Mouse (Mus musculus): ENCODE results near the gene Bcar3.

- TF ChIP-seq CTCF (IDR thresholded peaks at IDR 0.05; ENCODE audit: insufficient read depth, low read length) (no peak), POLR2A (IDR thresholded peaks at IDR 0.05; ENCODE audit: borderline replicate concordance, extremely low read depth, low read depth, low read length) (no peak)
These were observed 93.8 kb downstream of the Bcar3 start for GRCm38 (mm10) chr3:122387771-122388170.

All from lung, adult 2 months (tissue).